Mouse (Mus musculus) left cerebral cortex, postnatal 14 days (tissue): ENCODE data around the gene Shisa5. TPM values are rescaled to one million over a fixed set of nuclear protein-coding genes. Genes with fewer than 3 reads are reported as not detected.

Experiments
- DNase-seq, 2 experiments: peaks; one replicate each; pipeline ENCODE4 v3.0.0; 2021 to 2022; ENCODE audit warnings: low spot score in 2 of 2, mixed read lengths in 1 of 2
- intact Hi-C: fragments of 180-260 bp; cut with DNase I; formaldehyde crosslinking; loops from one replicate; pipeline ENCODE4 v1.15.1; 2025
- total RNA-seq, 2 experiments: library from RNA; stranded (reverse); gene quantifications; 2 replicates each; pipeline ENCODE4 v1.2.3; 2021

Shisa5 gene
- total RNA-seq, 2 experiments from 2014 or later = 68.2 to 72.6 TPM

- intact Hi-C loops = no loop called here
- DNase-seq = no peak
Observed at GRCm38 (mm10) chr9:109015397-109015796, 23.0 kb upstream of the Shisa5 start.

- intact Hi-C loops = no loop called here
- DNase-seq = no peak
Observed at GRCm38 (mm10) chr9:109016973-109017604, 21.3 kb upstream of the Shisa5 start.

GRCm38 (mm10) chr9:109021428-109021827, 16.9 kb upstream of the Shisa5 start:
- peak in 1 of 2 experiments; percentile 1 for DNase-seq
- intact Hi-C loops = no loop called here

- intact Hi-C loops = no loop called here
- peak in 1 of 2 experiments; percentile 65 for DNase-seq
Observed at GRCm38 (mm10) chr9:109022866-109023685, 15.3 kb upstream of the Shisa5 start.

GRCm38 (mm10) chr9:109027521-109027920, 10.8 kb upstream of the Shisa5 start:
- DNase-seq = no peak
- intact Hi-C loops = no loop called here

GRCm38 (mm10) chr9:109028421-109028820, 9.9 kb upstream of the Shisa5 start:
- no peak for DNase-seq
- intact Hi-C loops = no loop called here

GRCm38 (mm10) chr9:109028919-109029318, 9.4 kb upstream of the Shisa5 start:
- DNase-seq = no peak
- intact Hi-C loops = no loop called here

GRCm38 (mm10) chr9:109030312-109030711, 8.1 kb upstream of the Shisa5 start:
- intact Hi-C loops = no loop called here
- no peak for DNase-seq

- no peak for DNase-seq
- intact Hi-C loops = no loop called here
Observed at GRCm38 (mm10) chr9:109031001-109031400, 7.4 kb upstream of the Shisa5 start.

- intact Hi-C loops = no loop called here
- no peak for DNase-seq
Observed at GRCm38 (mm10) chr9:109031686-109032085, 6.7 kb upstream of the Shisa5 start.

- no peak for DNase-seq
- intact Hi-C loops = no loop called here
Observed at GRCm38 (mm10) chr9:109032435-109032834, 5.9 kb upstream of the Shisa5 start.

GRCm38 (mm10) chr9:109038901-109039364, 568 bp downstream of the Shisa5 start:
- no peak for DNase-seq
- intact Hi-C loops = no loop called here

GRCm38 (mm10) chr9:109039681-109040080, 1.3 kb downstream of the Shisa5 start:
- intact Hi-C loops = no loop called here
- no peak for DNase-seq

GRCm38 (mm10) chr9:109040216-109040615, 1.9 kb downstream of the Shisa5 start:
- no peak for DNase-seq
- intact Hi-C loops = no loop called here

GRCm38 (mm10) chr9:109040906-109041305, 2.5 kb downstream of the Shisa5 start:
- no peak for DNase-seq
- intact Hi-C loops = no loop called here

- no peak for DNase-seq
- intact Hi-C loops = no loop called here
Observed at GRCm38 (mm10) chr9:109041351-109041750, 3.0 kb downstream of the Shisa5 start.

GRCm38 (mm10) chr9:109046306-109046705, 7.9 kb downstream of the Shisa5 start:
- intact Hi-C loops = no loop called here
- DNase-seq = peak in 1 of 2 experiments; percentile 39

- intact Hi-C loops = no loop called here
- DNase-seq = no peak
Observed at GRCm38 (mm10) chr9:109049316-109049715, 11.0 kb downstream of the Shisa5 start.

GRCm38 (mm10) chr9:109049996-109050673, 11.8 kb downstream of the Shisa5 start:
- intact Hi-C loops = no loop called here

GRCm38 (mm10) chr9:109050674-109050997, 12.3 kb downstream of the Shisa5 start:
- intact Hi-C loops = no loop called here
- no peak for DNase-seq

More at GRCm38 (mm10) chr9:109049996-109050673, 11.8 kb downstream of the Shisa5 start:
- no peak for DNase-seq
